Mouse (Mus musculus) forebrain, embryonic 15.5 days (tissue): Measurements from ENCODE around the gene Thbs4. TPM values are rescaled to one million over a fixed set of nuclear protein-coding genes. Genes with fewer than 3 reads are reported as not detected.
A peak's percentile ranks its signal among the peaks of the same experiment; 100 is the strongest.

Experiments used
- ATAC-seq: fragments of 200-750 bp; cut with Nextera tagmentation; replicated peaks from 2 replicates; pipeline ENCODE4 v1.8.0; 2017; ENCODE audit warnings: mild to moderate bottlenecking, moderate TSS enrichment, moderate library complexity
- H3K27ac ChIP-seq: fragments of 300-500 bp; sonication (generic); replicated peaks from 2 replicates; pipeline ENCODE4 v1.5.1; 2015; ENCODE audit warnings: mild to moderate bottlenecking, inconsistent platforms
- H3K27me3 ChIP-seq: fragments of 300-500 bp; sonication (generic); 2 replicates; pipeline ENCODE4 v1.6.1; 2015; ENCODE audit warnings: inconsistent platforms
- H3K36me3 ChIP-seq: fragments of 300-500 bp; sonication (generic); 2 replicates; pipeline ENCODE4 v1.6.1; 2015; ENCODE audit warnings: mild to moderate bottlenecking, inconsistent platforms
- H3K4me1 ChIP-seq: fragments of 300-500 bp; sonication (generic); 2 replicates; pipeline ENCODE4 v1.6.1; 2015; ENCODE audit warnings: inconsistent platforms
- H3K4me2 ChIP-seq: fragments of 300-500 bp; sonication (generic); replicated peaks from 2 replicates; pipeline ENCODE4 v1.6.1; 2015; ENCODE audit warnings: mild to moderate bottlenecking, inconsistent platforms
- H3K4me3 ChIP-seq: fragments of 300-500 bp; sonication (generic); 2 replicates; pipeline ENCODE4 v1.5.1; 2015; ENCODE audit warnings: mild to moderate bottlenecking, inconsistent platforms
- H3K9ac ChIP-seq: fragments of 300-500 bp; sonication (generic); replicated peaks from 2 replicates; pipeline ENCODE4 v1.6.1; 2015; ENCODE audit warnings: mild to moderate bottlenecking, inconsistent platforms
- H3K9me3 ChIP-seq: fragments of 300-500 bp; sonication (generic); 2 replicates; pipeline ENCODE4 v1.6.1; 2016; ENCODE audit warnings: inconsistent platforms
- WGBS: fragments of 180-500 bp; shearing (Covaris S2); methylation state at CpG from one replicate; pipeline ENCODE4 v1.1.7; 2015; ENCODE audit warnings: mixed read lengths; 5-methylcytosine and 5-hydroxymethylcytosine counted together
- polyA plus RNA-seq: library from polyadenylated mRNA; unstranded; fragments of >200 nt; fragmentation: Nextera tagmentation; extraction: Ambion mirVana; gene quantifications from 2 replicates; pipeline ENCODE4 v1.2.1, GENCODE M21; 2015

Gene Thbs4
- polyA plus RNA-seq, 1 experiment from 2014 or later = 1.5 TPM

DNA sequence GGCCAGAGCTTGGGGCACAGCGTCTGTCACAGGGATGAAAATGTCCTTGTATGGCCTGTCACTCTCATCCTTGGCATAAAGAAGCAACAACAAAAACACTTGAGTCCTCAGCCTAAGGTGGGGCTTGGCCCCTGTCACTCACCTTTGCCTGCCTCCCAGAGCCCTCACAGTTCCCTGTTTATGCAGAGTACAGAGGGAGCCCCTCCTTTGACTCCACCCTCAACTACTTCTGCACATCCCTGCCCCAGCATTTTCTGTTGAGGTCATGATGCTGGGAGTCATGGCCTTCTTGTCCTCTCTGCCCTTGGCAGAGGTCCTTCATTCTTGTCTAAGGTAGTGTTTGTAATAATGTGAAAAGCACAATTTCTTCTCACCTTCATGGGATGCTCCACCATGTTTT, 86.2 kb downstream of the Thbs4 start:
- 58% methylated on average over 1 of the region's 1 CpGs for WGBS
- Histone ChIP-seq H3K9ac (no peak overlapping the region), H3K4me2 (no peak overlapping the region), H3K36me3 (peaks cover 5% of the 10 kb centered on the region; the same call in 1 of the 2 replicates), H3K9me3 (no peaks in the 10 kb centered on the region), H3K27ac (no peak overlapping the region), H3K4me1 (no peaks in the 10 kb centered on the region), H3K27me3 (no peaks in the 10 kb centered on the region), H3K4me3 (no peak overlapping the region)
- no peak for ATAC-seq

- ATAC-seq = no peak
- Histone ChIP-seq H3K27me3 (no peaks in the 10 kb centered on the region), H3K9ac (no peak overlapping the region), H3K36me3 (peaks cover 5% of the 10 kb centered on the region; the same call in 1 of the 2 replicates), H3K27ac (no peak overlapping the region), H3K4me1 (no peaks in the 10 kb centered on the region), H3K4me2 (no peak overlapping the region), H3K4me3 (no peak overlapping the region), H3K9me3 (no peaks in the 10 kb centered on the region)
- 50% methylated on average over 2 of the region's 2 CpGs for WGBS
Measured at GRCm38 (mm10) chr13:92707941-92708340, 86.7 kb downstream of the Thbs4 start.

GRCm38 (mm10) chr13:92706342-92707061, 88.1 kb downstream of the Thbs4 start:
- Histone ChIP-seq H3K27ac (no peak overlapping the region), H3K9ac (no peak overlapping the region), H3K4me2 (no peak overlapping the region), H3K4me1 (no peaks in the 10 kb centered on the region), H3K36me3 (peaks cover 5% of the 10 kb centered on the region; the same call in 1 of the 2 replicates), H3K9me3 (no peaks in the 10 kb centered on the region), H3K4me3 (no peak overlapping the region), H3K27me3 (no peaks in the 10 kb centered on the region)
- 93% methylated on average over 9 of the region's 9 CpGs for WGBS
- ATAC-seq = no peak

DNA sequence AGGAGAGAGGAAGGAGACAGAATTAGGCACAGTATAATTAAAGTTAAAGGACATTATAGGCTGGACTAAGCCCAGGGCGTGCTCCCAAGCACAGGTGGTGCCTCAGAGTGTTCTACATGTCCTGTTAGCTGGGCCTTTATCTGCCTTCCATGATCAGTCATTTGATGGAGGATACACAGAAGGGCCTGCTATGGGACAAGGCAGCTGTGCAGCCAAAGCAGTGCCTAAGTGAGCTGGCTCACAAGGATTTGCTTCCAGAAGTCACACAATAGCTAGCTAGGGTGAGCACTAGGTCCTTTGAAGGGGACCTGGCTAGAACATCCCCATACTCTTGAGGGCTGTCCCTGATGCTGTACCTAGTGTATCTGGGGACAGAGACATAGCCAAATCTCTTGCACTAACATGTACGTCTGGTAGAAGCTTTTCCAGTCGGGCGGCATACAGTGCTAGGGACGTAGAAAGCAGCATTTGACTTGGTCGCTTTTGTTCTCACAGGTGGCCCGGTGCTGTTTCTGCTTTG, 89.5 kb downstream of the Thbs4 start:
- Histone ChIP-seq H3K27me3 (no peaks in the 10 kb centered on the region), H3K4me2 (no peak overlapping the region), H3K4me3 (no peak overlapping the region), H3K27ac (no peak overlapping the region), H3K9ac (no peak overlapping the region), H3K9me3 (no peaks in the 10 kb centered on the region), H3K36me3 (peaks cover 5% of the 10 kb centered on the region; the same call in 1 of the 2 replicates), H3K4me1 (no peaks in the 10 kb centered on the region)
- WGBS = 91% methylated on average over 7 of the region's 7 CpGs
- ATAC-seq = no peak

- ATAC-seq = no peak
- WGBS = 62% methylated on average over 7 of the region's 7 CpGs
Measured at GRCm38 (mm10) chr13:92704189-92704588, 90.4 kb downstream of the Thbs4 start.

GRCm38 (mm10) chr13:92703241-92704027, 91.2 kb downstream of the Thbs4 start:
- 21% methylated on average over 8 of the region's 8 CpGs for WGBS
- 0 out of 2 replicates have a peak overlapping the region, but pooled peaks have one; percentile 20 for H3K27ac ChIP-seq

More at GRCm38 (mm10) chr13:92704189-92704588, 90.4 kb downstream of the Thbs4 start:
- no peaks in the 10 kb centered on the region for H3K27me3 ChIP-seq
- H3K27ac ChIP-seq = no peak overlapping the region
- peaks cover 5% of the 10 kb centered on the region; the same call in 1 of the 2 replicates for H3K36me3 ChIP-seq
- H3K4me2 ChIP-seq = no peak overlapping the region
- no peaks in the 10 kb centered on the region for H3K4me1 ChIP-seq
- no peak overlapping the region for H3K9ac ChIP-seq
- no peak overlapping the region for H3K4me3 ChIP-seq
- H3K9me3 ChIP-seq = no peaks in the 10 kb centered on the region

DNA sequence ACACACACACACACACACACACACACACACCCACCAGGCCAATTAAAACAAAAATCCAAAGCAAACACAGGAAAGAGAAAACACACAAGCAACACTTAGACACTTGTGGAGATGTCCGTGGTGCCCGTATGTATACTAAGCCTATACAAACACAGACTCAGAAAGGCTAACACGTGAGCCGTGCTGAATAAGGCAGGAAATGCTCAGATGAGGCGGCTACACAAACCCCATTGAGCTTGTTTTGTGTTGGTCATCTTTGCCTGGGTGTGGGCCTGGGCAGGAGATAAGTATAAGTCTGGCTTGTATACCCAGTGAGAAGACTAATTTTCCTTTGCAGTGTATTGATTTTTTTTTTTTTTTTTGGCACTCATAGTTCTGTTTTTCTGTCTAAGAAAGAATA, 92.6 kb downstream of the Thbs4 start:
- H3K4me3 ChIP-seq = no peak overlapping the region
- H3K4me2 ChIP-seq = no peak overlapping the region
- ATAC-seq = no peak
- no peak overlapping the region for H3K9ac ChIP-seq
- H3K36me3 ChIP-seq = peaks cover 5% of the 10 kb centered on the region; the same call in 1 of the 2 replicates
- no peak overlapping the region for H3K27ac ChIP-seq
- H3K9me3 ChIP-seq = no peaks in the 10 kb centered on the region
- 79% methylated on average over 5 of the region's 5 CpGs for WGBS
- H3K4me1 ChIP-seq = peaks cover 9% of the 10 kb centered on the region
- no peaks in the 10 kb centered on the region for H3K27me3 ChIP-seq

More at GRCm38 (mm10) chr13:92703241-92704027, 91.2 kb downstream of the Thbs4 start:
- Histone ChIP-seq H3K36me3 (peaks cover 5% of the 10 kb centered on the region; the same call in 1 of the 2 replicates), H3K4me3 (no peak overlapping the region), H3K4me2 (no peak overlapping the region), H3K9ac (no peak overlapping the region), H3K4me1 (peaks cover 6% of the 10 kb centered on the region), H3K27me3 (no peaks in the 10 kb centered on the region), H3K9me3 (no peaks in the 10 kb centered on the region)
- ATAC-seq = peak; percentile 72

Other genes with a start within 250 kb of the Thbs4 start
- gene Spz1, start 218.6 kb downstream of the Thbs4 start, polyA plus RNA-seq = not detected in 2 replicates
- 22.5 and 23.1 TPM in 2 replicates for gene Serinc5, start 183.7 kb downstream of the Thbs4 start, polyA plus RNA-seq
- 4.2 and 4.5 TPM in 2 replicates for gene Mtx3, start 49.9 kb upstream of the Thbs4 start, polyA plus RNA-seq